Mouse (Mus musculus) G1E-ER4 (cell line): ENCODE results near the gene Mob3b. TPM values are rescaled to one million over a fixed set of nuclear protein-coding genes. Genes with fewer than 3 reads are reported as not detected.

Experiments used
- GATA1 ChIP-seq: IDR thresholded peaks from one replicate; pipeline ENCODE4 v1.8.0; 2012; ENCODE audit warnings: low read length, inconsistent platforms
- polyA plus RNA-seq: library from polyadenylated mRNA; stranded (reverse); fragments of >175 nt; gene quantifications from 2 replicates; pipeline ENCODE4 v1.2.3, GENCODE M21; 2012

Mob3b gene
- polyA plus RNA-seq, 1 experiment = not detected

GRCm38 (mm10) chr4:34987568-34987967, 169.7 kb downstream of the Mob3b start:
- no peak for TF ChIP-seq GATA1

- TF ChIP-seq GATA1 = no peak
Measured at GRCm38 (mm10) chr4:34987109-34987508, 170.2 kb downstream of the Mob3b start.

GRCm38 (mm10) chr4:34986647-34987046, 170.6 kb downstream of the Mob3b start:
- TF ChIP-seq GATA1 = no peak

- no peak for TF ChIP-seq GATA1
Measured at GRCm38 (mm10) chr4:34984377-34984776, 172.9 kb downstream of the Mob3b start.

GRCm38 (mm10) chr4:34983511-34983910, 173.8 kb downstream of the Mob3b start:
- TF ChIP-seq GATA1 = no peak

- TF ChIP-seq GATA1 = no peak
Measured at GRCm38 (mm10) chr4:34981301-34982172, 175.7 kb downstream of the Mob3b start.

GRCm38 (mm10) chr4:34980461-34981039, 176.7 kb downstream of the Mob3b start:
- no peak for TF ChIP-seq GATA1

- no peak for TF ChIP-seq GATA1
Measured at GRCm38 (mm10) chr4:34976916-34977702, 180.2 kb downstream of the Mob3b start.

GRCm38 (mm10) chr4:34976331-34976778, 180.9 kb downstream of the Mob3b start:
- no peak for TF ChIP-seq GATA1

- TF ChIP-seq GATA1 = no peak
Measured at GRCm38 (mm10) chr4:34974795-34975194, 182.5 kb downstream of the Mob3b start.

- TF ChIP-seq GATA1 = no peak
Measured at GRCm38 (mm10) chr4:34967541-34967940, 189.7 kb downstream of the Mob3b start.

GRCm38 (mm10) chr4:34966336-34966957, 190.8 kb downstream of the Mob3b start:
- no peak for TF ChIP-seq GATA1

GRCm38 (mm10) chr4:34964906-34965305, 192.4 kb downstream of the Mob3b start:
- no peak for TF ChIP-seq GATA1

- no peak for TF ChIP-seq GATA1
Measured at GRCm38 (mm10) chr4:34963999-34964398, 193.3 kb downstream of the Mob3b start.

GRCm38 (mm10) chr4:34960781-34961560, 196.3 kb downstream of the Mob3b start:
- no peak for TF ChIP-seq GATA1
